Mouse (Mus musculus) heart, embryonic 14.5 days (tissue): ENCODE measurements around the gene Nectin4. TPM values are rescaled to one million over a fixed set of nuclear protein-coding genes. Genes with fewer than 3 reads are reported as not detected.
A peak's percentile ranks its signal among the peaks of the same experiment; 100 is the strongest.

Experiments
- ATAC-seq: fragments of 200-750 bp; cut with Nextera tagmentation; 2 replicates; pipeline ENCODE4 v1.8.0; 2017; ENCODE audit warnings: low read depth, moderate TSS enrichment; ENCODE audit not compliant: insufficient number of reproducible peaks, insufficient read depth, low FRiP score
- H3K27ac ChIP-seq, 2 experiments: fragments of 200-500 bp in 1 of 2; fragments of 300-500 bp in 1 of 2; sonication (generic) in 1 of 2; replicated peaks in 1 of 2; 2 replicates each; pipeline ENCODE4 v1.5.1; 2012 to 2014; ENCODE audit warnings: low read depth in 2 of 2, low read length in 2 of 2, control low read depth in 1 of 2, mild to moderate bottlenecking in 1 of 2, mixed read lengths in 1 of 2; ENCODE audit not compliant: control insufficient read depth in 1 of 2, insufficient read depth in 1 of 2
- H3K27me3 ChIP-seq: fragments of 300-500 bp; sonication (generic); 2 replicates; pipeline ENCODE4 v1.6.1; 2014; ENCODE audit warnings: mild to moderate bottlenecking, low read length, control low read depth; ENCODE audit not compliant: control insufficient read depth, insufficient read depth
- H3K36me3 ChIP-seq: fragments of 300-500 bp; sonication (generic); 2 replicates; pipeline ENCODE4 v1.6.1; 2014; ENCODE audit warnings: mild to moderate bottlenecking, control low read depth, low read length, mixed read lengths; ENCODE audit not compliant: control insufficient read depth, insufficient read depth
- H3K4me1 ChIP-seq, 2 experiments: fragments of 200-500 bp in 1 of 2; fragments of 300-500 bp in 1 of 2; sonication (generic) in 1 of 2; 2 replicates each; pipeline ENCODE4 v1.6.1; 2012 to 2014; ENCODE audit warnings: low read length in 2 of 2, control low read depth in 1 of 2, mixed read lengths in 1 of 2; ENCODE audit not compliant: control insufficient read depth in 2 of 2, insufficient read depth in 2 of 2
- H3K4me2 ChIP-seq: fragments of 300-500 bp; sonication (generic); 2 replicates; pipeline ENCODE4 v1.6.1; 2014; ENCODE audit warnings: mild to moderate bottlenecking, low read length
- H3K4me3 ChIP-seq, 2 experiments: fragments of 200-500 bp in 1 of 2; fragments of 300-500 bp in 1 of 2; sonication (generic) in 1 of 2; 2 replicates each; pipeline ENCODE4 v1.5.1; 2012 to 2014; ENCODE audit warnings: low read length in 2 of 2, mild to moderate bottlenecking in 2 of 2, control low read depth in 1 of 2, low read depth in 1 of 2, moderate library complexity in 1 of 2; ENCODE audit not compliant: control insufficient read depth in 1 of 2, insufficient read depth in 1 of 2
- H3K9ac ChIP-seq: fragments of 300-500 bp; sonication (generic); 2 replicates; pipeline ENCODE4 v1.6.1; 2014; ENCODE audit warnings: mild to moderate bottlenecking, low read length
- H3K9me3 ChIP-seq: fragments of 300-500 bp; sonication (generic); 2 replicates; pipeline ENCODE4 v1.6.1; 2016; ENCODE audit warnings: low read length, control low read depth; ENCODE audit not compliant: control insufficient read depth
- WGBS: fragments of 180-500 bp; shearing (Covaris S2); extraction: QIAGEN DNeasy Blood & Tissue Kit; methylation state at CpG from one replicate; pipeline ENCODE4 v1.1.7; 2014; 5-methylcytosine and 5-hydroxymethylcytosine counted together
- polyA plus RNA-seq: library from polyadenylated mRNA; unstranded; fragments of >200 nt; fragmentation: Nextera tagmentation; extraction: Ambion mirVana; gene quantifications from 2 replicates; pipeline ENCODE4 v1.2.1, GENCODE M21; 2014

Gene Nectin4
- polyA plus RNA-seq, 1 experiment from 2014 or later = 0.12 TPM

GRCm38 (mm10) chr1:171328839-171329432 lies 41.0 kb upstream of the Nectin4 start, which contains the start of gene Dedd:
TSS of gene Dedd (plus strand) at chr1:171329145.
- H3K4me3 ChIP-seq = peak within 1 kb of the TSS; percentile 80 to 88
- peak; percentile 91 for ATAC-seq
- peaks cover 20% of the 10 kb centered on the region for H3K36me3 ChIP-seq
- no peaks in the 10 kb centered on the region for H3K9me3 ChIP-seq
- H3K9ac ChIP-seq = peak within 1 kb of the TSS; percentile 90
- peak within 1 kb of the TSS; percentile 93 for H3K4me2 ChIP-seq
- H3K27ac ChIP-seq = peak within 1 kb of the TSS; percentile 98
- peaks cover 0 to 44% of the 10 kb centered on the region in 2 experiments for H3K4me1 ChIP-seq
- WGBS = under 1% methylated on average over 48 of the region's 48 CpGs
- H3K27me3 ChIP-seq = no peaks in the 10 kb centered on the region

- Histone ChIP-seq H3K4me3 (peak overlapping the region; percentile 80 to 88), H3K36me3 (peaks cover 20% of the 10 kb centered on the region), H3K27ac (peak overlapping the region; percentile 98), H3K9ac (peak overlapping the region; percentile 90), H3K4me2 (peak overlapping the region; percentile 93), H3K9me3 (no peaks in the 10 kb centered on the region), H3K4me1 (peaks cover 0 to 46% of the 10 kb centered on the region in 2 experiments), H3K27me3 (no peaks in the 10 kb centered on the region)
- WGBS = 1% methylated on average over 59 of the region's 61 CpGs
- ATAC-seq = peak; percentile 87
Observed at GRCm38 (mm10) chr1:171329433-171330215, 40.3 kb upstream of the Nectin4 start.

GRCm38 (mm10) chr1:171330216-171330560 lies 39.7 kb upstream of the Nectin4 start:
- Histone ChIP-seq H3K27me3 (no peaks in the 10 kb centered on the region), H3K36me3 (peaks cover 20% of the 10 kb centered on the region), H3K9ac (peak overlapping the region; percentile 90), H3K9me3 (no peaks in the 10 kb centered on the region), H3K4me3 (peak overlapping the region; percentile 80 to 88), H3K4me2 (peak overlapping the region; percentile 93), H3K27ac (peak overlapping the region; percentile 98), H3K4me1 (peaks cover 0 to 46% of the 10 kb centered on the region in 2 experiments)
- no peak for ATAC-seq
- WGBS = 0% methylated on average over 4 of the region's 4 CpGs

GRCm38 (mm10) chr1:171342262-171343207 lies 27.4 kb upstream of the Nectin4 start:
- peaks cover 5% of the 10 kb centered on the region for H3K9me3 ChIP-seq
- H3K4me1 ChIP-seq = peaks cover 5 to 13% of the 10 kb centered on the region in 2 experiments
- H3K27ac ChIP-seq = no peak overlapping the region
- H3K36me3 ChIP-seq = peaks cover 62% of the 10 kb centered on the region
- no peak for ATAC-seq
- 95% methylated on average over 16 of the region's 16 CpGs for WGBS
- no peak overlapping the region for H3K4me2 ChIP-seq
- H3K9ac ChIP-seq = no peak overlapping the region
- no peak overlapping the region for H3K4me3 ChIP-seq
- no peaks in the 10 kb centered on the region for H3K27me3 ChIP-seq

GRCm38 (mm10) chr1:171343922-171344677 lies 25.8 kb upstream of the Nectin4 start:
- H3K27ac ChIP-seq = no peak overlapping the region
- peaks cover 5 to 13% of the 10 kb centered on the region in 2 experiments for H3K4me1 ChIP-seq
- peak overlapping the region; percentile 91; the same call in 1 of the 2 replicates for H3K4me2 ChIP-seq
- no peak for ATAC-seq
- H3K4me3 ChIP-seq = peak overlapping the region in 1 of 2 experiments; percentile 96; a peak in 1 of 4 replicates
- 75% methylated on average over 9 of the region's 9 CpGs for WGBS
- H3K27me3 ChIP-seq = no peaks in the 10 kb centered on the region
- H3K9ac ChIP-seq = no peak overlapping the region
- H3K36me3 ChIP-seq = peaks cover 46% of the 10 kb centered on the region
- peaks cover 5% of the 10 kb centered on the region for H3K9me3 ChIP-seq

- H3K36me3 ChIP-seq = peaks cover 40% of the 10 kb centered on the region
- H3K9me3 ChIP-seq = peaks cover 5% of the 10 kb centered on the region
- H3K4me3 ChIP-seq = peak overlapping the region; percentile 62 to 96; a peak in 3 of 4 replicates
- 71% methylated on average over 9 of the region's 9 CpGs for WGBS
- H3K27me3 ChIP-seq = no peaks in the 10 kb centered on the region
- peaks cover 5 to 13% of the 10 kb centered on the region in 2 experiments for H3K4me1 ChIP-seq
- peak overlapping the region in 1 of 2 experiments; percentile 76; a peak in 2 of 4 replicates for H3K27ac ChIP-seq
- peak overlapping the region; percentile 91 for H3K4me2 ChIP-seq
- no peak for ATAC-seq
- peak overlapping the region; percentile 94 for H3K9ac ChIP-seq
Observed at GRCm38 (mm10) chr1:171344715-171345114, 25.2 kb upstream of the Nectin4 start.
